Mouse (Mus musculus): ENCODE measurements at regions not wholly inside any gene's neighbourhood (a gene's known extent, or its start where the extent isn't known, plus 50 kb on each side); places are given as distances from the start of the nearest gene placed in this dataset.

GRCm38 (mm10) chr15:63397485-63397884 is 447.5 kb downstream of the Gsdmc2 start:
- Histone ChIP-seq H3K27ac (no peak overlapping the region), H3K4me3 (no peak overlapping the region), H3K9me3 (replicated peaks) (no peaks in the 10 kb centered on the region), H3K27me3 (ENCODE audit: low read depth, poor library complexity, severe bottlenecking) (no peaks in the 10 kb centered on the region), H3K4me1 (0 out of 2 replicates have a peak, but pooled peaks cover 4% of the 10 kb centered on the region), H3K36me3 (no peaks in the 10 kb centered on the region)
- 95% methylated on average over 3 of the region's 3 CpGs for WGBS
- no peak for DNase-seq (ENCODE audit: low spot score)

DNA sequence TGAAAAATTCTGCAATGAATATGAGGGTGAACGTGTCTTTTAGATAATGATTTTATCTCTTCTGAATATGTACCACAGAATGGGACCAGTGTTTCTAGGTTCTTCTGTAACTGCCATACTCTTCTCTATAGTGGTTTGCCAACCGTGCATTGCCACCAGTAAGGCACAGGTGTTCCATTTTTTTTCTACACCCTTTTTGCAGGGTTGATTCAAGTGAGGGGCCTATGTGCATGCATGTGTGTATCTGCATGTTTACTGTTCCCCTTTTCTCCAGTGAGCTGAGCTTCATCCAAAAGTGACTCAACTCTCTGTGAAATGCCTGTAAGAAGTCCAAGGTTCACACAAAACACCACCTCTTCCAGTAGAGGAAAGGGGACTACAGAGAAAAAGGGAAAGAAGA is 467.7 kb downstream of the Gsdmc2 start:
- DNase-seq (ENCODE audit: low spot score): no peak
- Histone ChIP-seq H3K4me3 (no peak overlapping the region), H3K27me3 (ENCODE audit: low read depth, poor library complexity, severe bottlenecking) (no peaks in the 10 kb centered on the region), H3K4me1 (no peaks in the 10 kb centered on the region), H3K9me3 (replicated peaks) (no peaks in the 10 kb centered on the region), H3K36me3 (no peaks in the 10 kb centered on the region), H3K27ac (no peak overlapping the region)
- 85% methylated on average over 2 of the region's 2 CpGs for WGBS

GRCm38 (mm10) chr15:63371328-63372023 is 473.5 kb downstream of the Gsdmc2 start:
- Histone ChIP-seq H3K27ac (no peak overlapping the region), H3K27me3 (ENCODE audit: low read depth, poor library complexity, severe bottlenecking) (no peaks in the 10 kb centered on the region), H3K36me3 (no peaks in the 10 kb centered on the region), H3K9me3 (replicated peaks) (no peaks in the 10 kb centered on the region), H3K4me3 (no peak overlapping the region), H3K4me1 (no peaks in the 10 kb centered on the region)
- WGBS: 76% methylated on average over 4 of the region's 4 CpGs
- no peak for DNase-seq (ENCODE audit: low spot score)

- H3K27me3 ChIP-seq (ENCODE audit: low read depth, poor library complexity, severe bottlenecking): no peaks in the 10 kb centered on the region
- no peak overlapping the region for H3K27ac ChIP-seq
- H3K9me3 ChIP-seq (replicated peaks): no peaks in the 10 kb centered on the region
- no peaks in the 10 kb centered on the region for H3K4me1 ChIP-seq
- DNase-seq (ENCODE audit: low spot score): no peak
- H3K36me3 ChIP-seq: no peaks in the 10 kb centered on the region
- WGBS: 93% methylated on average over 1 of the region's 1 CpGs
- H3K4me3 ChIP-seq: no peak overlapping the region
These were observed 480.5 kb downstream of the Gsdmc2 start for GRCm38 (mm10) chr15:63364473-63364872.

DNA sequence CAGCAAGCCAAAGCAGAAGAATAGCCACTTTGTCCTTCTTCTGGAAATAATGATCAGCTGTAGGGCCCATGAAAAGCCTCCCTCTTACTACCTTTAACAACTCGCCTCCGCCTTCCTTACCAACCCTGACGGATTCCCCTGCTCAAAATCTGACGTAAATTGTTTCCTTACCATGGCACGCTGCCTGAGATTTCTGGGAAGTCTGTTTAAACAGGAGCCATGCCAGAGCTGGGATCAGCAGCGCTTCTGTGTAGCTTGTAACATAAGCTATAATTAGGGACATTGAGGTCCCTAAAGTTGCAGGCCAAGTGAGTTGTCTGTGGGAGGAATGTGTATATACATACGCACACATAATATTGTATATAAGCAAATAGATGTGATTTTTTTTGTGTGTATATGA is 484.6 kb downstream of the Gsdmc2 start:
- Histone ChIP-seq H3K27me3 (ENCODE audit: low read depth, poor library complexity, severe bottlenecking) (no peaks in the 10 kb centered on the region), H3K36me3 (no peaks in the 10 kb centered on the region), H3K27ac (no peak overlapping the region), H3K4me1 (no peaks in the 10 kb centered on the region), H3K4me3 (no peak overlapping the region), H3K9me3 (replicated peaks) (no peaks in the 10 kb centered on the region)
- WGBS: 86% methylated on average over 7 of the region's 7 CpGs
- no peak for DNase-seq (ENCODE audit: low spot score)

DNA sequence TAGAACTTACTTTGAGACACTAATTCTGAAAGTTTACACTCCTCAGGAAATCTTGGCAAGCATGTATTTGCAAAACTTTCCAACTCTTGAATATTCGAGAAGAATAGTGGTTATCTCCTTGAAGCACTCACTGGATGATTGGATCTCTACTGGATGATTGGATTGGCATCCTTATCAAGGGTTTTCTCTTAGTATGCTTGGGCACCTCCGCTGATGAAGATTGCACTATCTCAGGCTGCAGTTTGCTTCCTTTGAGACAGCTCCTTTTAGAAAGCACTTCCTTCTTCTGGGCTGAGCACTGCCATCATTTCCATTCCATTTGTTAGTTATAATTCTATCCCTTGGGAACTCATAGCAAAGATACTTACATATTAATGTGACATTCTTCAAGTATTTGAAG is 503.2 kb downstream of the Gsdmc2 start:
- 94% methylated on average over 2 of the region's 2 CpGs for WGBS
- Histone ChIP-seq H3K4me3 (no peak overlapping the region), H3K9me3 (replicated peaks) (no peaks in the 10 kb centered on the region), H3K36me3 (no peaks in the 10 kb centered on the region), H3K27ac (no peak overlapping the region), H3K4me1 (peaks cover 17% of the 10 kb centered on the region), H3K27me3 (ENCODE audit: low read depth, poor library complexity, severe bottlenecking) (no peaks in the 10 kb centered on the region)
- DNase-seq (ENCODE audit: low spot score): no peak

- DNase-seq (ENCODE audit: low spot score): peak; percentile 76
- H3K27ac ChIP-seq: no peak overlapping the region; the same call in 1 of the 2 replicates
- H3K4me1 ChIP-seq: peaks cover 17% of the 10 kb centered on the region
- WGBS: 12% methylated on average over 6 of the region's 6 CpGs
- no peak overlapping the region for H3K4me3 ChIP-seq
- no peaks in the 10 kb centered on the region for H3K27me3 ChIP-seq (ENCODE audit: low read depth, poor library complexity, severe bottlenecking)
- no peaks in the 10 kb centered on the region for H3K36me3 ChIP-seq
- no peaks in the 10 kb centered on the region for H3K9me3 ChIP-seq (replicated peaks)
These were observed 504.5 kb downstream of the Gsdmc2 start for GRCm38 (mm10) chr15:63340322-63341060.

DNA sequence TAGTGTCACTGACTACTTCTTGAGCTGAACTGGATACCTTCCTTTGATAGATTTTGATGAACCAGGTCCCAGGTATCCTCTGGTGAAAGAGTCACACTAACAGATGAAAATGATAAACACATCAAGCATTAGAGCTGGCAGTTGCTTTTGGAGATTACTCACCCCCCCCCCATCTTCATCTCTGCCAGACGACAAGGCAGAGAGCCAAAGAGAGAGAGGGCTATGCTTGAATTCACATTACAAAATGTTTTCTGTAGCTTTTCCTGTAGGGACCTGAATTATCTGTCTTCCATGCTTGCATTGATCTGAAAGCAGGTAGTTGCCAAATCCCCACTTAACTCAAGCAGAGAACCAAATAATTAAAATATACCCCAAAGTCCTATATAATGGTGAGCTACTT is 525.3 kb downstream of the Gsdmc2 start:
- Histone ChIP-seq H3K27me3 (ENCODE audit: low read depth, poor library complexity, severe bottlenecking) (no peaks in the 10 kb centered on the region), H3K4me3 (no peak overlapping the region), H3K4me1 (no peaks in the 10 kb centered on the region), H3K9me3 (replicated peaks) (no peaks in the 10 kb centered on the region), H3K27ac (no peak overlapping the region), H3K36me3 (no peaks in the 10 kb centered on the region)
- 67% methylated on average over 1 of the region's 1 CpGs for WGBS
- DNase-seq (ENCODE audit: low spot score): no peak

DNA sequence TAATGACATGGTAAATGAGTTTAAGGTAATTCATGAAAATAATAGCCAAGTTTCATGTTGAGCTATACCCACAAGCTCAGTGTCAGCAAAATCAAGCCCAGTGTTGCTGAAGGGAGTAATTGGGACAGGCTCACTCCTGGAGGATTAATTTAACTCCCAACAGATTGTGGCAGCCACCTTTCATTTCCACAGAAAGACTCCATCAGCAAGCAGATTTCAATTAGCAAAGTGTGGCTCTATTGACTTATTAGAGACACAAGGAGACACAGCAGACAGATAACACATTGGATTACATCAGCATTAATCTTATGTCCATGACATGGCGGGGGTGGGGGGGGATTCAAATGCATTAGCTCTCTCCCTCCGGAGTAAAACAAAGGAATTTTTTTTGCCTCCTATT is 534.6 kb downstream of the Gsdmc2 start:
- H3K4me3 ChIP-seq: no peak overlapping the region
- H3K36me3 ChIP-seq: no peaks in the 10 kb centered on the region
- no peaks in the 10 kb centered on the region for H3K27me3 ChIP-seq (ENCODE audit: low read depth, poor library complexity, severe bottlenecking)
- H3K4me1 ChIP-seq: no peaks in the 10 kb centered on the region
- no peak for DNase-seq (ENCODE audit: low spot score)
- H3K9me3 ChIP-seq (replicated peaks): no peaks in the 10 kb centered on the region
- 80% methylated on average over 2 of the region's 2 CpGs for WGBS
- H3K27ac ChIP-seq: no peak overlapping the region

DNA sequence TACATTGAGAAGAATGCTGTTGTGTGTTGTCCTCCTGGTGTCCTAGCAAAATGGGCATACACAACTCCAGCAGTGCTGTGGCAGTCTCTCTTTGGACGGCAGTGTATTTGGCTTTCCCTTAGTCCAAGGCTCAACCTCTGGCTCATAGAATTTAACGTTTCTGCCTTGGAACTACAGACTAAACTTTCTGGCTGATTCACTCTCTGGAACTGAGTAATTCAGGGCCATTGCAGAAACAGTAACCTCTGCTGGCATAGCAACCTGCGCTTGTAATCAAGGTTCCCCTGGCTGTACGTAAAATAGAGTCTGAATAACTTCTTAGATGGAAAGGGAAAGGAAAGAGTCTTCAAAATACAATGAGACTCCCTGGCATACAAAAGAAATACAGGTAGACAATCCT is 545.7 kb downstream of the Gsdmc2 start:
- WGBS: 81% methylated on average over 4 of the region's 4 CpGs
- Histone ChIP-seq H3K36me3 (no peaks in the 10 kb centered on the region), H3K4me1 (no peaks in the 10 kb centered on the region), H3K27ac (no peak overlapping the region), H3K4me3 (no peak overlapping the region), H3K27me3 (ENCODE audit: low read depth, poor library complexity, severe bottlenecking) (no peaks in the 10 kb centered on the region), H3K9me3 (replicated peaks) (no peaks in the 10 kb centered on the region)
- no peak for DNase-seq (ENCODE audit: low spot score)

GRCm38 (mm10) chr15:63288534-63288933 is 556.4 kb downstream of the Gsdmc2 start:
- no peak overlapping the region for H3K4me3 ChIP-seq
- no peak for DNase-seq (ENCODE audit: low spot score)

DNA sequence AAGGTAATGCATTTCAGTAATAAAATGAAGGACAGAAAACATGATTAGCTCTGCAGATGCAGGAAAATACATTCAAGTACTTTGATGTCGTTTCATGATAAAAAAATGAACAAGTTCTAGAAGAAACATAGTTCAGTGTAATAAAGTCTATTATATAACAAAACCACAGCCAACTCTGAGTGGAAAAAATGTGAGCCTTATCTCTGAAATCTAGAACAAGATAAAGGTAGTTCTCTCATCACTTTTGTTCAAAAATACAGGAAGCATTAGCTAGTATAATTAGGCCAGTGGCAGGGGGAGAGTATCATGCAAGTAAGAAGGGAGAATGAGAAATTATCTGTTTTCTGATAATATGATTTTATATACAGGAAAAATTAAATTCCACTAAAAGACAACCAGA is 559.0 kb downstream of the Gsdmc2 start:
- H3K4me1 ChIP-seq: no peaks in the 10 kb centered on the region
- DNase-seq (ENCODE audit: low spot score): no peak
- WGBS: 87% methylated on average over 1 of the region's 1 CpGs
- H3K27me3 ChIP-seq (ENCODE audit: low read depth, poor library complexity, severe bottlenecking): no peaks in the 10 kb centered on the region
- no peaks in the 10 kb centered on the region for H3K9me3 ChIP-seq (replicated peaks)
- H3K36me3 ChIP-seq: no peaks in the 10 kb centered on the region
- H3K4me3 ChIP-seq: no peak overlapping the region
- H3K27ac ChIP-seq: no peak overlapping the region

More at GRCm38 (mm10) chr15:63288534-63288933, 556.4 kb downstream of the Gsdmc2 start:
- no peaks in the 10 kb centered on the region for H3K4me1 ChIP-seq
- H3K27ac ChIP-seq: no peak overlapping the region
- H3K27me3 ChIP-seq (ENCODE audit: low read depth, poor library complexity, severe bottlenecking): no peaks in the 10 kb centered on the region
- no peaks in the 10 kb centered on the region for H3K36me3 ChIP-seq
- H3K9me3 ChIP-seq (replicated peaks): no peaks in the 10 kb centered on the region

- no peak overlapping the region for H3K27ac ChIP-seq
- 96% methylated on average over 2 of the region's 2 CpGs for WGBS
- no peak for DNase-seq (ENCODE audit: low spot score)
- H3K27me3 ChIP-seq (ENCODE audit: low read depth, poor library complexity, severe bottlenecking): no peaks in the 10 kb centered on the region
- no peaks in the 10 kb centered on the region for H3K36me3 ChIP-seq
- no peaks in the 10 kb centered on the region for H3K9me3 ChIP-seq (replicated peaks)
- no peak overlapping the region for H3K4me3 ChIP-seq
- no peaks in the 10 kb centered on the region for H3K4me1 ChIP-seq
These were observed 574.6 kb downstream of the Gsdmc2 start for GRCm38 (mm10) chr15:63270381-63270780.

All from limb, embryonic 10.5 days (tissue).